Mouse (Mus musculus) lung, postnatal 0 days (tissue): ENCODE measurements at regions not wholly inside any gene's neighbourhood (a gene's known extent, or its start where the extent isn't known, plus 50 kb on each side); places are given as distances from the start of the nearest gene placed in this dataset.

ENCODE experiments used
- CTCF ChIP-seq: IDR thresholded peaks from 2 replicates; pipeline ENCODE4 v1.5.1; 2016; ENCODE audit warnings: antibody characterized with exemption, mild to moderate bottlenecking
- EP300 ChIP-seq: IDR thresholded peaks from 2 replicates; pipeline ENCODE4 v1.6.1; 2016; ENCODE audit warnings: antibody characterized with exemption, mild to moderate bottlenecking, control low read depth

- TF ChIP-seq CTCF (no peak), EP300 (no peak)
Observed at GRCm38 (mm10) chr16:24166496-24166895, 177.8 kb upstream of the Bcl6 start.
